Mouse (Mus musculus): ENCODE measurements around the gene Gm3727. TPM values are rescaled to one million over a fixed set of nuclear protein-coding genes. Genes with fewer than 3 reads are reported as not detected.
"Not testable (repeated sequence)": the region's sequence is repeated elsewhere in the genome, so short reads cannot be mapped to it uniquely, and the experiment has no call there.

The Gm3727 gene
- not detected in 2 replicates for total RNA-seq (2014; fragmentation: Nextera tagmentation)
- not detected in 2 replicates for total RNA-seq (2017)

GRCm38 (mm10) chr14:7264614-7265013 is at the start of gene Gm3727:
Gene Gm3727 (minus strand): TSS chr14:7264714.
- ATAC-seq (replicated peaks; ENCODE audit: poor library complexity, severe bottlenecking): not testable (repeated sequence)

GRCm38 (mm10) chr14:7243498-7243897 is 21.0 kb downstream of the Gm3727 start:
- not testable (repeated sequence) for ATAC-seq (replicated peaks; ENCODE audit: poor library complexity, severe bottlenecking)

Other genes starting within 250 kb of the Gm3727 start
- not detected in 2 replicates for gene Gm10406, start 237.3 kb downstream of the Gm3727 start, total RNA-seq (2014; fragmentation: Nextera tagmentation)
- gene Gm10406, start 237.3 kb downstream of the Gm3727 start, total RNA-seq (2017): not detected in 2 replicates
- gene Gm3685, start 219.7 kb downstream of the Gm3727 start, total RNA-seq (2014; fragmentation: Nextera tagmentation): not detected in 2 replicates
- gene Gm3685, start 219.7 kb downstream of the Gm3727 start, total RNA-seq (2017): not detected in 2 replicates
- gene Gm3696, start 164.1 kb downstream of the Gm3727 start, total RNA-seq (2014; fragmentation: Nextera tagmentation): 2.2 TPM in 1 of 2 replicates, not detected in the other
- not detected in 2 replicates for gene Gm3696, start 164.1 kb downstream of the Gm3727 start, total RNA-seq (2017)
- not detected in 2 replicates for gene Gm6676, start 139.3 kb downstream of the Gm3727 start, total RNA-seq (2014; fragmentation: Nextera tagmentation)
- gene Gm6676, start 139.3 kb downstream of the Gm3727 start, total RNA-seq (2017): not detected in 2 replicates
- gene Gm3512, start 90.2 kb downstream of the Gm3727 start, total RNA-seq (2014; fragmentation: Nextera tagmentation): 1.0 TPM in 1 of 2 replicates, not detected in the other
- gene Gm3512, start 90.2 kb downstream of the Gm3727 start, total RNA-seq (2017): not detected in 2 replicates
- not detected in 2 replicates for gene Gm16434, start 70.2 kb downstream of the Gm3727 start, total RNA-seq (2014; fragmentation: Nextera tagmentation)
- gene Gm16434, start 70.2 kb downstream of the Gm3727 start, total RNA-seq (2017): not detected in 2 replicates
- not detected in 2 replicates for gene Gm3739, start 50.3 kb upstream of the Gm3727 start, total RNA-seq (2014; fragmentation: Nextera tagmentation)
- not detected in 2 replicates for gene Gm3739, start 50.3 kb upstream of the Gm3727 start, total RNA-seq (2017)
- not detected in 2 replicates for gene Gm5797, start 67.7 kb upstream of the Gm3727 start, total RNA-seq (2014; fragmentation: Nextera tagmentation)
- gene Gm5797, start 67.7 kb upstream of the Gm3727 start, total RNA-seq (2017): not detected in 2 replicates
- gene Gm8374, start 100.4 kb upstream of the Gm3727 start, total RNA-seq (2014; fragmentation: Nextera tagmentation): not detected in 2 replicates
- gene Gm8374, start 100.4 kb upstream of the Gm3727 start, total RNA-seq (2017): not detected in 2 replicates
- not detected in 2 replicates for gene Gm3755, start 186.2 kb upstream of the Gm3727 start, total RNA-seq (2014; fragmentation: Nextera tagmentation)
- gene Gm3755, start 186.2 kb upstream of the Gm3727 start, total RNA-seq (2017): not detected in 2 replicates
- gene Gm3752, start 219.0 kb upstream of the Gm3727 start, total RNA-seq (2014; fragmentation: Nextera tagmentation): not detected in 2 replicates
- gene Gm3752, start 219.0 kb upstream of the Gm3727 start, total RNA-seq (2017): not detected in 2 replicates